Mouse (Mus musculus) lung, adult 2 months (tissue): ENCODE results near the gene Ifnl3. TPM values are rescaled to one million over a fixed set of nuclear protein-coding genes. Genes with fewer than 3 reads are reported as not detected.

Source experiments
- DNase-seq: peaks from one replicate; pipeline ENCODE4 v3.0.0; 2022
- H3K4me1 ChIP-seq: fragments of 200-500 bp; 2 replicates; pipeline ENCODE4 v1.6.1; 2011; ENCODE audit warnings: low read length; ENCODE audit not compliant: control insufficient read depth, insufficient read depth
- H3K4me3 ChIP-seq: fragments of 200-500 bp; replicated peaks from 2 replicates; pipeline ENCODE3; 2011; ENCODE audit warnings: low read depth, mild to moderate bottlenecking, control low read depth, low read length; ENCODE audit errors: extremely low read depth
- CTCF ChIP-seq: fragments of 200-500 bp; IDR thresholded peaks from 2 replicates; pipeline ENCODE4 v1.5.1; 2011; ENCODE audit warnings: mild to moderate bottlenecking, low read length, control low read depth; ENCODE audit not compliant: insufficient read depth
- POLR2A ChIP-seq: fragments of 200-500 bp; IDR thresholded peaks from 2 replicates; pipeline ENCODE4 v1.6.1; 2011; ENCODE audit warnings: low read depth, mild to moderate bottlenecking, control low read depth, low read length, borderline replicate concordance; ENCODE audit errors: extremely low read depth
- WGBS: fragments of 180-500 bp; shearing (Covaris S2); methylation state at CpG from one replicate; pipeline ENCODE4 v1.1.7; 2018; 5-methylcytosine and 5-hydroxymethylcytosine counted together
- polyA plus RNA-seq: library from polyadenylated mRNA; depleted of rRNA; stranded (reverse); fragments of >200 nt; gene quantifications from 2 replicates; pipeline ENCODE4 v1.2.3, GENCODE M21; 2012; rRNA removed

The Ifnl3 gene
- polyA plus RNA-seq, 1 experiment, result not detected

GRCm38 (mm10) chr7:28562371-28562770 is 39.7 kb downstream of the Ifnl3 start:
- 90% methylated on average over 13 of the region's 13 CpGs for WGBS
- peaks cover 5% of the 10 kb centered on the region for H3K4me1 ChIP-seq

GRCm38 (mm10) chr7:28562951-28563350 is 40.3 kb downstream of the Ifnl3 start:
- 93% methylated on average over 13 of the region's 13 CpGs for WGBS
- H3K4me1 ChIP-seq, result peaks cover 5% of the 10 kb centered on the region
- H3K4me3 ChIP-seq, result no peak overlapping the region
- TF ChIP-seq POLR2A, result no peak
- no peak for TF ChIP-seq CTCF
- no peak for DNase-seq

More at GRCm38 (mm10) chr7:28562371-28562770, 39.7 kb downstream of the Ifnl3 start:
- no peak for DNase-seq
- TF ChIP-seq POLR2A (no peak), CTCF (no peak)
- H3K4me3 ChIP-seq, result no peak overlapping the region

GRCm38 (mm10) chr7:28565407-28565806 is 42.8 kb downstream of the Ifnl3 start:
- Histone ChIP-seq H3K4me3 (no peak overlapping the region), H3K4me1 (peaks cover 15% of the 10 kb centered on the region)
- no peak for DNase-seq
- TF ChIP-seq CTCF (no peak), POLR2A (no peak)
- WGBS, result 71% methylated on average over 5 of the region's 5 CpGs

- Histone ChIP-seq H3K4me3 (no peak overlapping the region), H3K4me1 (peaks cover 31% of the 10 kb centered on the region)
- DNase-seq, result no peak
- 86% methylated on average over 4 of the region's 4 CpGs for WGBS
- TF ChIP-seq CTCF, result no peak
- TF ChIP-seq POLR2A, result no peak
These were observed 44.9 kb downstream of the Ifnl3 start for GRCm38 (mm10) chr7:28567539-28567938.

GRCm38 (mm10) chr7:28568253-28568652 is 45.6 kb downstream of the Ifnl3 start:
- H3K4me3 ChIP-seq, result no peak overlapping the region
- DNase-seq, result peak; percentile 70
- no peak for TF ChIP-seq POLR2A
- TF ChIP-seq CTCF, result peak; percentile 66
- peaks cover 37% of the 10 kb centered on the region for H3K4me1 ChIP-seq

- Histone ChIP-seq H3K4me3 (peak overlapping the region; percentile 1), H3K4me1 (peaks cover 55% of the 10 kb centered on the region)
- DNase-seq, result peak; percentile 92
- WGBS, result 35% methylated on average over 12 of the region's 12 CpGs
- TF ChIP-seq POLR2A (peak; percentile 62; the same call in 1 of the 2 replicates), CTCF (no peak)
These were observed 47.8 kb downstream of the Ifnl3 start for GRCm38 (mm10) chr7:28570291-28570981.

- TF ChIP-seq POLR2A (0 out of 2 replicates have a peak, but pooled peaks have one; percentile 10), CTCF (no peak)
- 24% methylated on average over 5 of the region's 5 CpGs for WGBS
- peak; percentile 51 for DNase-seq
- Histone ChIP-seq H3K4me3 (peak overlapping the region; percentile 1), H3K4me1 (peaks cover 60% of the 10 kb centered on the region)
These were observed 48.5 kb downstream of the Ifnl3 start for GRCm38 (mm10) chr7:28570982-28571682.

- Histone ChIP-seq H3K4me1 (peaks cover 76% of the 10 kb centered on the region), H3K4me3 (no peak overlapping the region)
- TF ChIP-seq CTCF (no peak), POLR2A (no peak)
- no peak for DNase-seq
- 54% methylated on average over 5 of the region's 5 CpGs for WGBS
These were observed 50.1 kb downstream of the Ifnl3 start for GRCm38 (mm10) chr7:28572689-28573088.

- H3K4me1 ChIP-seq, result peaks cover 81% of the 10 kb centered on the region
- no peak for DNase-seq
These were observed 50.6 kb downstream of the Ifnl3 start for GRCm38 (mm10) chr7:28573236-28573635.

More at GRCm38 (mm10) chr7:28573236-28573635, 50.6 kb downstream of the Ifnl3 start:
- H3K4me3 ChIP-seq, result no peak overlapping the region
- TF ChIP-seq POLR2A (no peak), CTCF (no peak)
- 80% methylated on average over 3 of the region's 3 CpGs for whole genome bisulfite sequencing

Other genes starting within 250 kb of the Ifnl3 start
- gene Eid2b, start 245.1 kb upstream of the Ifnl3 start, polyA plus RNA-seq, result 11.9 and 15.6 TPM in 2 replicates
- gene Selenov, start 231.7 kb upstream of the Ifnl3 start, polyA plus RNA-seq, result not detected in 2 replicates
- gene Dll3, start 220.6 kb upstream of the Ifnl3 start, polyA plus RNA-seq, result 0.12 and 0.20 TPM in 2 replicates
- 38.8 and 44.4 TPM in 2 replicates for gene Timm50, start 210.8 kb upstream of the Ifnl3 start, polyA plus RNA-seq
- gene Supt5, start 184.1 kb upstream of the Ifnl3 start, polyA plus RNA-seq, result 98.7 and 109 TPM in 2 replicates
- 529 and 774 TPM in 2 replicates for gene Rps16, start 172.2 kb upstream of the Ifnl3 start, polyA plus RNA-seq
- gene Plekhg2, start 150.2 kb upstream of the Ifnl3 start, polyA plus RNA-seq, result 37.5 and 40.0 TPM in 2 replicates
- 83.3 and 136 TPM in 2 replicates for gene Zfp36, start 142.6 kb upstream of the Ifnl3 start, polyA plus RNA-seq
- 37.3 and 39.2 TPM in 2 replicates for gene Med29, start 130.1 kb upstream of the Ifnl3 start, polyA plus RNA-seq
- gene Paf1, start 129.9 kb upstream of the Ifnl3 start, polyA plus RNA-seq, result 81.5 and 103 TPM in 2 replicates
- 24.2 and 24.3 TPM in 2 replicates for gene Gmfg, start 85.4 kb upstream of the Ifnl3 start, polyA plus RNA-seq
- gene Lrfn1, start 70.9 kb upstream of the Ifnl3 start, polyA plus RNA-seq, result 5.5 and 7.0 TPM in 2 replicates
- gene Ifnl2, start 12.4 kb upstream of the Ifnl3 start, polyA plus RNA-seq, result not detected in 2 replicates
- 27.0 TPM in 1 of 2 replicates, not detected in the other for gene Sycn, start 18.0 kb downstream of the Ifnl3 start, polyA plus RNA-seq
- gene Nccrp1, start 24.4 kb downstream of the Ifnl3 start, polyA plus RNA-seq, result 0.53 and 27.0 TPM in 2 replicates
- gene Samd4b, start 75.3 kb downstream of the Ifnl3 start, polyA plus RNA-seq, result 93.9 and 112 TPM in 2 replicates
- gene Pak4, start 75.3 kb downstream of the Ifnl3 start, polyA plus RNA-seq, result 66.7 and 76.0 TPM in 2 replicates
- 0.41 and 16.5 TPM in 2 replicates for gene Acp7, start 108.5 kb downstream of the Ifnl3 start, polyA plus RNA-seq
- gene Fbxo27, start 170.0 kb downstream of the Ifnl3 start, polyA plus RNA-seq, result 3.7 and 3.8 TPM in 2 replicates
- 6.1 and 7.0 TPM in 2 replicates for gene Fbxo17, start 194.0 kb downstream of the Ifnl3 start, polyA plus RNA-seq
- 45.9 and 57.2 TPM in 2 replicates for gene Mrps12, start 219.0 kb downstream of the Ifnl3 start, polyA plus RNA-seq
- gene Sars2, start 219.2 kb downstream of the Ifnl3 start, polyA plus RNA-seq, result 13.6 and 15.8 TPM in 2 replicates
- gene Ccer2, start 233.3 kb downstream of the Ifnl3 start, polyA plus RNA-seq, result not detected in 2 replicates
- gene Sirt2, start 243.9 kb downstream of the Ifnl3 start, polyA plus RNA-seq, result 84.9 and 102 TPM in 2 replicates
- 48.5 and 49.2 TPM in 2 replicates for gene Nfkbib, start 244.7 kb downstream of the Ifnl3 start, polyA plus RNA-seq